Mouse (Mus musculus): ENCODE results near the gene Rad50.

Rad50 gene

DNA sequence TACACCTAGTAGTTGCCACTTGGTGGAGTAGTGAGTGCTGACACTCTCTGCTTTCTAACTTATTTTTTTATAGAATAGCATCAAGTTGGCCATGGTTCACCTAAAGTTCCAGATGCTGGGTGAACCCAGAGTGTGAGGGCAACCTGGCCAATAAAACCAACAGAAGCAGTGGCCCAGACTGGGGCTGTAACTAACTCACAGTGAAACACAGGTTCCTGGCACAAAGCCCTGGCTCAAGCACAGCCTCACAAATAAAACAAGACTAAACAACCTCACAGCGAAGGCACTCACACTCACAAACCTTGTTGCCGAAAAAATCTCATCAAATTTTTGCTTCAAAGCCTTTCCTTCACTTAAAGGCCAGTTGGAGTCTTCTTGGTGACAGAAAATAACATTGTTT, 8.6 kb downstream of the Rad50 start:
- no peak for DNase-seq (ENCODE audit: low spot score in 2 of 2)

GRCm38 (mm10) chr11:53691979-53692378, 15.1 kb downstream of the Rad50 start:
- no peak for DNase-seq (ENCODE audit: low spot score in 2 of 2)

DNA sequence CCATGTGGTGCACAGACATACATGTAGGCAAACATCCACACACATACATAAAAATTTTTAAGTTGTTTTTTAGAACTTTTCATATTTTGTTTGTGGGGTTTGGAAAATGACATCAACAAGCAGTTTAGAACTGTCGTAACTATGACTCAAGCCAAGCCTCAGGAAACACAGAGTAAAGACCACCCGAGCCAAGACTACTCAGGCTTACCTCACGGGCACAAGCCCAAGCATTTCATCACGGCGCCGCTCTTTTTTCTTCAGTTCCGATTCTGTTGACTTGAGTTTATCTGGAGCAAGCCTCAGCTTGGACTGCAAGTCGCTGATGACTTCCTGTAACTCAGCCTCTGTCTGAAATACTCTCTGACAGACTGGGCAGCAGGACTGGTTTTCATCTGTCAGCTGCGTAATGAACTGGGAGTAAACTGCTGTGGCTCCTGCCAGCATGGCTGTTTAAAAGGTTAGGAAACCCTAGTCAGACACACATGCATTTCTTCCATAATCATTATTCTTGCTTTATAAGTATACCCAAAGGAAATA, 24.1 kb downstream of the Rad50 start:
- DNase-seq (ENCODE audit: low spot score in 2 of 2): no peak

DNA sequence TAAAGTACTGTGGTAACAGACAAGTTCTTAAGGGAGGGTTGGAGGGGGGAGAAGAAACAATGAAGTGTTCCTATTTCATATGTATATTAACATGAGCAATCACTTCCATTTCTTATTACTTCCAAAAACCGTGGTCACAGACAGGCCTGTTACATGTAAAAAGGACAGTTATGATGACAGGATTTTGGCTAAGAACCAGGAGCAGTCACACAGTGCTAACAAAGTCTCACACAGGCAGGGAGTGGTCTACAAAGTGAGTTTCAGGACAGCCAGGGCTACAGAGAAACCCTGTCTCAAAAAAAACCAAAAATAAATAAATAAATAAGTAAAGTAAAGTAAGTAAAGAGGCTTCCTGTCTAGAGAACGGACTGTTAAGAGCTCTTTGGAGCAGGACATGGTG, 24.9 kb downstream of the Rad50 start:
- no peak for DNase-seq (ENCODE audit: low spot score in 2 of 2)

- DNase-seq (ENCODE audit: low spot score in 2 of 2): no peak
Measured at GRCm38 (mm10) chr11:53681686-53682085, 25.4 kb downstream of the Rad50 start.

GRCm38 (mm10) chr11:53680141-53680540, 27.0 kb downstream of the Rad50 start:
- no peak for DNase-seq (ENCODE audit: low spot score in 2 of 2)

DNA sequence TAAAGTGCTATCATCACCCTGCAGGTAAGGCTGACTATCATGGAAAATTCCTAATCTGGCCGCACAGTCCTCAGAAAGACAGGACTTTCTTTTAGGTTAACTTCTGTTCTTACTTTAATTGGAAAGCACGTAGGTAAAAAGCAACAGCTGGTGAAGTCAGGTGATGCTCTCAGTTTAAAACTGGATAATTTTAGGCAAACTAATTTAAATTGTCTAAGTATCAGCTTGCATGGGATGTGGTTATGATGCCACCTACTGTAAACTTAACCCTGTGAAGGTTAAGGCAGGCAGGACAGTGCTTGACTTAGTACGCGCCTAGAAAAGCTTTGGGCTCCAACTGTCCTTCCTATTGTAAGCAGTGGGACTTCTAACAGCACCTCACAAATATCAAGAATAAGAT, 35.7 kb downstream of the Rad50 start:
- DNase-seq (ENCODE audit: low spot score in 2 of 2): no peak

- no peak for DNase-seq (ENCODE audit: low spot score in 2 of 2)
Measured at GRCm38 (mm10) chr11:53664091-53664490, 43.0 kb downstream of the Rad50 start.

GRCm38 (mm10) chr11:53662794-53663674, 44.1 kb downstream of the Rad50 start:
- no peak for DNase-seq (ENCODE audit: low spot score in 2 of 2)

DNA sequence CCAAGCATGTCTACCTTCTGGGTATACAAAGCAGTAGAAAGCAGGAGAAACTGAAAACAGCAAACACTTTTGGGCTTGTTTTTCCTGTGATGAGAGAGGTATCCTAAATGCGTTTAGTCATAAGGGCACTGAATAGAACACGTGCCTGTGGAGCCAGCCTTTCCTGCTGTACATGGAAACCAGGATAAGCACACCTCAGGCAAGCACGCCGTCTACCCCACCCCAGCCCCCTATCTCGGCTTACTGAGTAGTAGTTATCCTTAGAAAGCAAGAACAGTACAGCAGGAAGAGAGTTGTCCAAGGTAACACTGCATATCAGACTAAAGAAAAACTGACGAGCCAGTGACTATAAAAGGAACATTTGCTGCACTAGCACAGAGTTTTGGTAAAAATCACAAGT, 49.3 kb downstream of the Rad50 start:
- no peak for DNase-seq (ENCODE audit: low spot score in 2 of 2)

DNA sequence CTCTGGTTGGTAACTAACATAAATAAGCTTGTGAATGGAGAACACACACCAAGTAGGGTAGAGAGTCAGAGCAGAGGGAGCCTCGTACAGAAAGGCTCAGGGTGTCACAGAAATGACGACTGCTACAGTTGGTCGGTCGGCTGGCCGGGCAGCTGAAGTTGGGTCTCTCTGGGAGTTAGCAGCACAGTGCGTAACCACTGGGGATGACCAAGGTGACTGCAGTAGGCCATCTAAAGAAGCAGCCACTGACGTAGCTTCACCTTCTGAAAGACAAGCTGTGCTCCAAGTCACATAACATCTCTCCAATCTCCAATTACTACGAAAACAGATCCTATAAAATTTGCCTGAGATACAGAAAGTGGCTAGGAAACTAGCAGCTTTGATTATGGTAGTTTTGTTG, 49.7 kb downstream of the Rad50 start:
- DNase-seq (ENCODE audit: low spot score in 2 of 2): no peak

- peak in 1 of 2 experiments; percentile 19 for DNase-seq (ENCODE audit: low spot score in 2 of 2)
Measured at GRCm38 (mm10) chr11:53656558-53657202, 50.4 kb downstream of the Rad50 start.

DNA sequence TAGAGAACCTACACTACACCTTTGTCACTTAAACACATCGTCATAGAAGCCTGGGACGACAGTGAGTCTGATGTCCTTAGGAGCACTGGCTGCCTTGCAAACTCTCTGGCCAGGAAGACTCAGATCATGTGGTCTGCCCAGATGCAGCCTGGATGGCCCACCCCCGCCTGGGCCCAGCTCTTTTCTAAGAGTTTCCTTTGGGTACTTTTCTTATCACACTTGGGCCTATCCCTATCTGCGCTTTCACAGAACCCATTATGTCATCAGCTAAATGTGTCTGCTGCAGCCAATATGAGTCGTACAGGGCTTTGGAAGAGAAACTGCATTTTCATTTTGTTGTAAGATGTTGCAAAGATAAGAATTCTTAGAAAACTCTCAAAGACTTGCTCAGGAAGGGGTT, 52.1 kb downstream of the Rad50 start:
- no peak for DNase-seq (ENCODE audit: low spot score in 2 of 2)

DNA sequence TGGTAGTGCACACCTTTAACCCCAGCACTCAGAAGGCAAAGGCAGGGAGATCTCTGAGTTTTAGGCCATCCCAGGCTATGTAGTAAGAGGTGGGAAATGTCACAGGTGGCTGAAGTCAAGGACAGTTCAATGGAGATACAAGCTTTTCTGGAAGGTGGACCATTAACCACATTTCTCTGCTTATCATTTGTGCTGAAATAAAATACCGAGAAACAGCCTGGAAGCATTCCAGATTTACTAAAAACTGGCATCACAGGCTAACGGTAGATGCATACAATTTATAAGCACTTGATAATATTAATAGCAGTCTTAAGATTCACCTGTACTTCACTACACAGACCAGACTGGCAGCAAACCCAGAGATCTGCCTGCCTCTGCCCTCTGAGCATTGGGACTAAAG, 54.7 kb downstream of the Rad50 start:
- no peak for DNase-seq (ENCODE audit: low spot score in 2 of 2)

- no peak for DNase-seq (ENCODE audit: low spot score in 2 of 2)
Measured at GRCm38 (mm10) chr11:53651441-53651840, 55.7 kb downstream of the Rad50 start.

DNA sequence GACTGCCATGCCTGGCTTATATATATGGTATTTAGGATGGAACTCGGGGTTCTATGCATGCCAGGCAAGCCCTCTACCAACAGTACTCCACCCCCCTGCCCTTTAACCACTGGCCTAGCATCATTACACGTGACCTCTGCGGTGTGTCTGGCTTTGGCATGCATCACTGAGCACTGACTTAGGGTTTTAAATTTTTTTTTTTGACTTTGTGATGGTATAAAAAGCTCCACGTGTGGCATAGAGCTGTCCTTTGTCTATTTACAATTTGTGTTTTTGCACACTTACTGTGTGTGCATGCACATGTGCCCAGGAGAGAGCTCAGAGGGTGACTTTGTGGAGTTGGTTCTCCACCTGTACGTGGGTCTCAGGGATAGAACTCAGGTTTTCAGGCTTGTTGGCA, 63.1 kb downstream of the Rad50 start:
- DNase-seq (ENCODE audit: low spot score in 2 of 2): no peak

DNA sequence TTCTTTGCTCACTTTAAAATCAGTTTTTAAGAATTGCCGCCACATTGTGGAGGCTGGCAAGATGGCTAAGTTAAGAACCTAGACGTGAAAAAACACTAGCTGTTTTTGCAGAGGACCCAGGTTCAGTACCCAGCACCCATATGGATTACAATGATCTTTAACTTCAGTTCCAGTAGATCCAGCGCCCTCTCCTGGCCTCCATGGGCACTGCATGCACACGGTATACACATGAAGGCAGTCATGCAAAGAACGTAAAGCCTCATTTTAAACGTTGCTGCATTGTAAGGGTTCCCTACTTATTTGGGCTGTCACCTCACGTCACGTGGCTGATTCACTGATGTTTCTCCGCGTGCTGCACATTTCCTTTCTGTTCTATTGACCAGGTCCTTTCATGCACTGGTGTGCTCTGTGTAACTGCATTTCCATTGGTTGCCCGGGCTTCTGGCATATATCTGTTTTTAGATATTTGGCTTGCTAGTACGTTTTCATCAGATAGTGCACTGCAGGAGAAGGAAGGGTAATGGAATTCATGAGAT, 64.3 kb downstream of the Rad50 start:
- peak in 1 of 2 experiments; percentile 38 for DNase-seq (ENCODE audit: low spot score in 2 of 2)

- no peak for DNase-seq (ENCODE audit: low spot score in 2 of 2)
Measured at GRCm38 (mm10) chr11:53637803-53638260, 69.3 kb downstream of the Rad50 start.

- no peak for DNase-seq (ENCODE audit: low spot score in 2 of 2)
Measured at GRCm38 (mm10) chr11:53637046-53637802, 69.9 kb downstream of the Rad50 start.

DNA sequence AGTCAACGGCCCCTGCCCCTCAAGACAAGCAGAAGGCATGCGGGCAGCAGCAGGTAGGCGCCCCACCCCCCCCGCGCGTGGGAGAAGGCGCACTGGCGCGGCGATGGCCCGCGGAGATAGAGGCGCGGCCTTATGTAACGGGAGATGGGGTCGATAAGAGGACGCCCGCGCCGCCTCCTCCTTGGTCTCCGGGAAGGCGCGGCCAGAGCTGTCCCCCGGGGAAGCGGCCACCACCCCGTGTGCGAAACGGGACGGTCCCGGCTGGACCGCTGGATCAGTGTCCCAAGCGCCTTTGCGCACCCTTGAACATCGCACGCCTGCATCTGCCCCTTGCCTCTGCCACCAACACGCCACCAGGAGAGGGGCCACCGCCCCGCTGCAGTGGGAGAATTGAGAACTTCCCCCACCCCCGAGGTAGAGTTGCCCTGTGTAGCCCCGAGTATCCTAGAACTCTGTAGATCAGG, 70.9 kb downstream of the Rad50 start:
- DNase-seq (ENCODE audit: low spot score in 2 of 2): no peak

DNA sequence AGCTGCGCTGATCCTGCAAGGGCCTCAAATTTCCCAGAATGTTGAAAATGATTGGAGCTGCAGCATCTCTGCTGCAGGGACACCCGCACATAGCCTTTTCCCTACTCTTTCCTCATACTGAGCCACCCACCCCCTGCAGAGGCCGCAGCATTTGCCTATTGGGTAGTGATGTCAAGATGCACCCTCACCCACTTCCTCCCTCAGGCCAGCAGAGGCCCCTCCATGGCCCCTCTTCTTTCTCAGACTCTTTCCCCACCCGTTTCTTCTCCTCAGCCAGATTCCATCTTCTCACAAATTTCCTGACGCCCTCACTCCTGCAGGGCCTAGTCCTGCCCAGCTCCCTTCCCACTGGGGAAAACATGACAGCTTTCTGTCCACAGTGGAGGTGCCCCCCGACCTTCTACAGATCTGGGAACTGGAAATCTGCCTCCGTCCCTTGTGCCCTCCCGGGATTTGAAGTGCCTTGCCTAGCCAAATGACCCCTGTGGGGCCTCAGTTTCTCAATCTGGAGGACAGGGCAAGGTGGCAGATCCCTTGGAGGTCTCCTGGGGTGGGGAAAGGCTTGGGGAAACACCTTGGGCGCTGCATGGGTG, 71.4 kb downstream of the Rad50 start:
- no peak for DNase-seq (ENCODE audit: low spot score in 2 of 2)

Measured in spleen, postnatal 10 days (tissue).